Mouse (Mus musculus) left cerebral cortex, postnatal 14 days (tissue): ENCODE measurements around the gene Dpep2nb. TPM values are rescaled to one million over a fixed set of nuclear protein-coding genes. Genes with fewer than 3 reads are reported as not detected.
A peak's percentile ranks its signal among the peaks of the same experiment; 100 is the strongest.

Experiments used
- DNase-seq, 2 experiments: peaks; one replicate each; pipeline ENCODE4 v3.0.0; 2021 to 2022; ENCODE audit warnings: low spot score in 2 of 2, mixed read lengths in 1 of 2
- intact Hi-C: fragments of 180-260 bp; cut with DNase I; formaldehyde crosslinking; loops from one replicate; pipeline ENCODE4 v1.15.1; 2025
- microRNA-seq, 2 experiments: library from miRNA; unstranded; fragments of <30 nt; microRNA quantifications; one replicate each; pipeline ENCODE4 v1.2.0; 2022
- total RNA-seq, 2 experiments: library from RNA; stranded (reverse); gene quantifications; 2 replicates each; pipeline ENCODE4 v1.2.3; 2021

The Dpep2nb gene
- total RNA-seq, 2 experiments from 2014 or later = not detected

DNA sequence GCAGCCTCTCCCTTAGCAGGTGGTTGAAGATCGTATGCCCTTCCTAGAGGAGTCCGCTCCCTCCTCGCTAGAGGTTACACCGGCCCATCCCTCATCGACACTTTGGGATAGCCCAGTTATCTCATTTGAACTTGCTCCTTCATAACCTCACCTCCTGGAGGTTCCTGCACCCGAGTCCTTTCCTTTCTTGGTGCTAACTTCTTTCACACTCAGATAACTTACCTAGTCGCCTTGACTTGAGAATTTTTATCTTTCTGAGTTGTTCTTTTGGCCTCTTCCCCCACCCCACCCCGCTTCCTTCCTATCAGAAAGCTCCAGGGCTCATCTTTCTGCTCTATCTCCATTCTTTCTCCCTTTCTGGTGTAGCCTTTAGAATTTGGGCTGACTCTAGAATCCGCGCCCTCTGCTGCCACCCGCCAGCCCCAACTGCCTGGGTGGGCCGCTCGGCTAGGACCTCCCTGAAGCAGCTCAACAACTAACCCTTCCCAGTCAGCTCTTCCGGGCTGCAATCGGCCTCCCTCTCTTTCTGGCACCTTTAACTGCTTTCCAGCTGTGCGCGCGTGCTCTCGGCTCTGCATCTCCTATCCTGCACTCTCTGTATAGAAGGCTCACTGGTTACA is 39.0 kb downstream of the Dpep2nb start:
- DNase-seq = no peak
- intact Hi-C loops = no loop called here

- peak in 1 of 2 experiments; percentile 27 for DNase-seq
- intact Hi-C loops = no loop called here
Measured at GRCm38 (mm10) chr8:105965905-105966341, 39.9 kb downstream of the Dpep2nb start, which contains the start of gene Slc12a4. Slc12a4 (minus strand) TSS chr8:105966097.

- no peak for DNase-seq
- intact Hi-C loops = no loop called here
Measured at GRCm38 (mm10) chr8:105965266-105965904, 40.4 kb downstream of the Dpep2nb start.

- no peak for DNase-seq
- intact Hi-C loops = no loop called here
Measured at GRCm38 (mm10) chr8:105964506-105965265, 41.1 kb downstream of the Dpep2nb start.

- no peak for DNase-seq
- intact Hi-C loops = no loop called here
Measured at GRCm38 (mm10) chr8:105961536-105961935, 44.2 kb downstream of the Dpep2nb start.

DNA sequence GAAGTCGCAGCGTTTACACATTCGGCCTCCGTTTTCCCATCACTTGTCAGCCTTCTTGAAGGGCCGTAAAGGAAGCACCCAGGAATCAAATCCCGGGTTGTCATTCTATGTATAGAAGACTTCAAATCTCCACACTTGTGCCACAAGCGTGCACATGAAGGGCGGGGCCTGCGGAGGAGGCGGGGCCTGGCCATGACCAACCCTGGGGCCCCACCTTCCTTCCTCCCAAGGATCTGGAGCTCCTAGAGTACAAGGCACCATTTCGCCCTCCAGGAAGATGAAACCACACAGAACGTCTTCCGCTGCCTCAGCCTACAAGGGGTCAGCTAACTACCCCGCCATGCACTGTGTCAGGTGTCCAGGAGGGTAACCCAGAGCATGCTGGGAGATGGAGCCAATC is 44.7 kb downstream of the Dpep2nb start:
- DNase-seq = no peak
- intact Hi-C loops = no loop called here

GRCm38 (mm10) chr8:105959350-105959749 is 46.4 kb downstream of the Dpep2nb start:
- intact Hi-C loops = no loop called here
- no peak for DNase-seq

DNA sequence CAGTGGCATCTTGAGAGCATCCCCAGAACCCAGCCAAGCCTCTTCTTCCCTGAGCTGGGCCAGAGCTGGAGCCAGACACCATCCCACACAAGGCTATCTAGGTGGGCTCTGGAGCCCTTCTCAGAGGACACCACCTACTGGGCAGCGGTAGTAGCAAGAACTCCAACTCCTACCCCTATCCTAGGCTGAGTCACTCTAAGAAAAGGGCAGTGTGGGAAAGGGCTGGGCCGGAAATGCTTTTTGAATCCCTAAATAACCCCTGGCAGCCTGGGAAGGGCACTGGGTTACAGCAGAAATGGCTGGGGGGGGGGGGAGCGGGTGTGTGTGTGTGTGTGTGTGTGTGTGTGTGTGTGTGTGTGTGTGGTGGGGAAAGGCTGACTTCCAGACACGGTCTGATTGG is 48.0 kb downstream of the Dpep2nb start:
- intact Hi-C loops = no loop called here
- DNase-seq = no peak

- DNase-seq = no peak
- intact Hi-C loops = no loop called here
Measured at GRCm38 (mm10) chr8:105956556-105956955, 49.2 kb downstream of the Dpep2nb start.

- DNase-seq = peak; percentile 50 to 57
- intact Hi-C loops = no loop called here
Measured at GRCm38 (mm10) chr8:105951057-105951659, 54.6 kb downstream of the Dpep2nb start.

GRCm38 (mm10) chr8:105949350-105949749 is 56.4 kb downstream of the Dpep2nb start:
- intact Hi-C loops = no loop called here
- DNase-seq = peak; percentile 73 to 80

Small RNA genes lying within 50 kb of the gene (microRNA-seq; reads per million reads assigned to microRNA genes)
- 0 reads per million in 2 experiments for gene Mir7074

Other genes with a start within 250 kb of the Dpep2nb start
- 10 to 100 TPM; 20.6 to 20.9 TPM for gene Gfod2, start 247.3 kb downstream of the Dpep2nb start, total RNA-seq
- 10 to 100 TPM; 24.6 to 26.4 TPM for gene Ranbp10, start 178.6 kb downstream of the Dpep2nb start, total RNA-seq
- gene Tsnaxip1, start 178.2 kb downstream of the Dpep2nb start, total RNA-seq = under 1 TPM in 1 of 2 experiments, not detected in 1; 0.18 TPM
- 10 to 100 TPM; 17.6 to 17.7 TPM for gene Cenpt, start 152.7 kb downstream of the Dpep2nb start, total RNA-seq
- gene Thap11, start 150.8 kb downstream of the Dpep2nb start, total RNA-seq = 10 to 100 TPM; 34.7 to 38.5 TPM
- 10 to 100 TPM; 33.4 to 35.9 TPM for gene Nutf2, start 145.4 kb downstream of the Dpep2nb start, total RNA-seq
- gene Edc4, start 125.1 kb downstream of the Dpep2nb start, total RNA-seq = 10 to 100 TPM; 59.8 to 62.1 TPM
- gene Nrn1l, start 112.4 kb downstream of the Dpep2nb start, total RNA-seq = 1 to 10 TPM; 1.8 to 2.2 TPM
- 1 to 10 TPM; 7.4 to 7.5 TPM for gene Pskh1, start 105.5 kb downstream of the Dpep2nb start, total RNA-seq
- 1 to 10 TPM; 1.0 to 1.1 TPM for gene Ctrl, start 72.1 kb downstream of the Dpep2nb start, total RNA-seq
- gene Psmb10, start 67.5 kb downstream of the Dpep2nb start, total RNA-seq = 10 to 100 TPM; 80.7 TPM
- gene Lcat, start 62.6 kb downstream of the Dpep2nb start, total RNA-seq = 10 to 100 TPM; 20.0 to 21.9 TPM
- 10 to 100 TPM; 19.2 to 21.3 TPM for gene Slc12a4, start 39.9 kb downstream of the Dpep2nb start, total RNA-seq
- gene Dpep3, start 26.5 kb downstream of the Dpep2nb start, total RNA-seq = not detected
- gene Dus2, start 14.6 kb downstream of the Dpep2nb start, total RNA-seq = 10 to 100 TPM; 15.9 to 18.2 TPM
- gene Ddx28, start 5.9 kb upstream of the Dpep2nb start, total RNA-seq = 10 to 100 TPM; 13.4 to 13.8 TPM
- gene Nfatc3, start 52.9 kb upstream of the Dpep2nb start, total RNA-seq = 1 to 10 TPM; 9.2 to 9.7 TPM
- gene Esrp2, start 131.0 kb upstream of the Dpep2nb start, total RNA-seq = under 1 TPM in 1 of 2 experiments, not detected in 1; 0.79 TPM
- 10 to 100 TPM; 23.0 to 25.3 TPM for gene Pla2g15, start 144.4 kb upstream of the Dpep2nb start, total RNA-seq
- 10 to 100 TPM; 26.8 to 29.9 TPM for gene Slc7a6, start 162.9 kb upstream of the Dpep2nb start, total RNA-seq
- 10 to 100 TPM; 26.8 to 28.3 TPM for gene Slc7a6os, start 205.0 kb upstream of the Dpep2nb start, total RNA-seq
- 10 to 100 TPM; 37.1 to 37.8 TPM for gene Prmt7, start 205.0 kb upstream of the Dpep2nb start, total RNA-seq